Comparison of ENCODE assay signal across 17 mouse cellular contexts in the genomic region with DNA sequence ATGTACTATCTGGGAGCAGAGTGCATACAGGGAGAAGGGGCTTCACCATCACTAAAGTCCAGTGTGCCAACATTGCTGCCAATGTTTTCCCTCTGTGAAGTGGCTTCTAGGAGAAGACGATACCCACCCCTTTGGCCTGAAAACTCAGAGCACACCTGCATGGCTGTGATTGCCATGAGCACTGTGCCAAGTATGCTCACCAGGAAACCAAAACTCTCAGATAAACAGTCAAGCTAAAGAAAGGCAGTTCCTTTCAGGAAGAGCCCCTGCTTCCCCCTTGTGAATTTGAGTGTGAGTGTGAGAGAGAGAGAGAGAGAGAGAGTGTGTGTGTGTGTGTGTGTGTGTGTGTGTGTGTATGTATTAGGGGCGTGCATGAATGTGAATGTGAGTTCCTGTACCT. TPM values are rescaled to one million over a fixed set of nuclear protein-coding genes. Genes with fewer than 3 reads are reported as not detected.
A peak's percentile ranks its signal among the peaks of the same experiment; 100 is the strongest.
DNase-seq lines count a peak whose midpoint lies in the region; ATAC-seq and TF ChIP-seq lines count a peak whose summit lies in the region.
"Had no signal": no experiment of that assay in that cellular context is flagged by ENCODE, and none has a peak within 500 bp of the region (broad histone marks: within the 10 kb centered on the region; RNA-seq: fewer than 3 reads in every experiment).

No protein-coding gene starts in this region.

- intact Hi-C loops in heart, postnatal 25 days (cut with DNase I) = loop anchor here (5.0 kb wide), 2 partner anchors 36 to 39 kb away; a partner anchor contains a TSS

- H3K4me1 ChIP-seq in heart, embryonic 15.5 days (replicated peaks) = peaks cover 56% of the 10 kb centered on the region
- H3K4me1 ChIP-seq in lung, embryonic 14.5 days (ENCODE audit: insufficient read depth) = peaks cover 28% of the 10 kb centered on the region
- H3K4me1 ChIP-seq in brown adipose tissue, adult 24 weeks (ENCODE audit: control insufficient read depth, insufficient read depth, insufficient read length, low read length) = peaks cover 31% of the 10 kb centered on the region
- H3K4me1 ChIP-seq in liver, embryonic 13.5 days (replicated peaks) = peaks cover 78% of the 10 kb centered on the region
- H3K4me1 ChIP-seq: hindbrain, embryonic 10.5 days had no signal

- H3K36me3 ChIP-seq in heart, embryonic 15.5 days = no peaks in the 10 kb centered on the region
- 0 out of 2 replicates have a peak, but pooled peaks cover 6% of the 10 kb centered on the region for H3K36me3 ChIP-seq in lung, embryonic 14.5 days (ENCODE audit: insufficient read depth)
- peaks cover 31% of the 10 kb centered on the region for H3K36me3 ChIP-seq in liver, embryonic 13.5 days
- H3K36me3 ChIP-seq: intestine, embryonic 15.5 days; midbrain, embryonic 15.5 days; stomach, embryonic 15.5 days had no signal

- no peak for DNase-seq in heart, postnatal 25 days (ENCODE audit: low spot score)
- DNase-seq in lung, embryonic 14.5 days = no peak
- DNase-seq in lung, postnatal 4 days = no peak
- DNase-seq in liver, embryonic 13.5 days = no peak
- DNase-seq in adrenal gland, postnatal 36 days = no peak
- DNase-seq: cerebellum, adult 11 months; cerebellum, postnatal 25 days; right cerebral cortex, adult 18-20 months; spleen, adult 18-20 months had no signal

- H3K9me3 ChIP-seq in heart, embryonic 15.5 days (replicated peaks) = no peaks in the 10 kb centered on the region
- H3K9me3 ChIP-seq in lung, embryonic 14.5 days (ENCODE audit: low read depth, low read length) = no peaks in the 10 kb centered on the region
- H3K9me3 ChIP-seq in liver, embryonic 13.5 days (replicated peaks) = no peaks in the 10 kb centered on the region
- H3K9me3 ChIP-seq: hindbrain, embryonic 10.5 days; intestine, embryonic 15.5 days; midbrain, embryonic 15.5 days; stomach, embryonic 15.5 days had no signal

- H3K4me3 ChIP-seq in heart, embryonic 15.5 days = no peak overlapping the region
- H3K4me3 ChIP-seq in lung, embryonic 14.5 days (ENCODE audit: low read depth, low read length) = no peak overlapping the region
- H3K4me3 ChIP-seq in brown adipose tissue, adult 24 weeks (ENCODE audit: insufficient read depth, low read depth, low read length) = no peak overlapping the region
- no peak overlapping the region for H3K4me3 ChIP-seq in liver, embryonic 13.5 days (replicated peaks)
- H3K4me3 ChIP-seq: hindbrain, embryonic 10.5 days; intestine, embryonic 15.5 days; midbrain, embryonic 15.5 days; stomach, embryonic 15.5 days had no signal

- no peak overlapping the region for H3K9ac ChIP-seq in heart, embryonic 15.5 days
- H3K9ac ChIP-seq in lung, embryonic 14.5 days = no peak overlapping the region
- H3K9ac ChIP-seq in liver, embryonic 13.5 days = 0 out of 2 replicates have a peak overlapping the region, but pooled peaks have one; percentile 5
- H3K9ac ChIP-seq: intestine, embryonic 15.5 days; midbrain, embryonic 15.5 days; stomach, embryonic 15.5 days had no signal

- peak overlapping the region; percentile 52 for H3K27ac ChIP-seq in heart, embryonic 15.5 days
- peak overlapping the region; percentile 30; the same call in 1 of the 2 replicates for H3K27ac ChIP-seq in lung, embryonic 14.5 days (ENCODE audit: low read depth)
- H3K27ac ChIP-seq in brown adipose tissue, adult 24 weeks (replicated peaks; ENCODE audit: low read depth, low read length) = peak overlapping the region; percentile 84
- H3K27ac ChIP-seq in liver, embryonic 13.5 days = 0 out of 2 replicates have a peak overlapping the region, but pooled peaks have one; percentile 13
- H3K27ac ChIP-seq: hindbrain, embryonic 10.5 days; midbrain, embryonic 15.5 days; stomach, embryonic 15.5 days had no signal

- H3K27me3 ChIP-seq in heart, embryonic 15.5 days = no peaks in the 10 kb centered on the region
- H3K27me3 ChIP-seq in lung, embryonic 14.5 days (ENCODE audit: insufficient read depth, low read length) = no peaks in the 10 kb centered on the region
- H3K27me3 ChIP-seq in liver, embryonic 13.5 days = no peaks in the 10 kb centered on the region
- H3K27me3 ChIP-seq: intestine, embryonic 15.5 days; midbrain, embryonic 15.5 days; stomach, embryonic 15.5 days had no signal

- WGBS in heart, embryonic 15.5 days = 66% methylated on average over 2 of the region's 2 CpGs
- WGBS in lung, embryonic 14.5 days = 61% methylated on average over 2 of the region's 2 CpGs
- 20% methylated on average over 2 of the region's 2 CpGs for WGBS in liver, embryonic 13.5 days (ENCODE audit: insufficient replicate concordance)

- no peak overlapping the region for H3K4me2 ChIP-seq in heart, embryonic 15.5 days
- H3K4me2 ChIP-seq in lung, embryonic 14.5 days = no peak overlapping the region
- H3K4me2 ChIP-seq in liver, embryonic 13.5 days = no peak overlapping the region
- H3K4me2 ChIP-seq: intestine, embryonic 15.5 days; midbrain, embryonic 15.5 days; stomach, embryonic 15.5 days had no signal

- no peak for ATAC-seq in heart, embryonic 15.5 days (replicated peaks; ENCODE audit: insufficient number of reproducible peaks, insufficient read depth, low FRiP score, low read depth)
- ATAC-seq in lung, embryonic 14.5 days (ENCODE audit: insufficient read depth) = no peak
- 0 out of 2 replicates have a peak, but pooled peaks have one; percentile 10 for ATAC-seq in liver, embryonic 13.5 days (ENCODE audit: low read depth)
- ATAC-seq: activated CD4-positive, CD25-positive, alpha-beta regulatory T cell, adult 4 months; forebrain, embryonic 16.5 days; intestine, embryonic 15.5 days; midbrain, embryonic 15.5 days had no signal

- TF ChIP-seq CTCF in lung, embryonic 14.5 days (IDR thresholded peaks at IDR 0.05; ENCODE audit: low read depth) = no peak

RNA-seq across cellular contexts. Expression of a gene that starts 40.5 kb away (rescaled TPM):
- 16.4 and 19.6 TPM in 2 replicates for polyA plus RNA-seq in heart, embryonic 15.5 days (2015; fragmentation: Nextera tagmentation; extraction: Ambion mirVana)
- total RNA-seq in heart, postnatal 25 days (2021) = 10 to 100 TPM; 62.5 to 69.1 TPM
- 20.5 and 21.2 TPM in 2 replicates for polyA plus RNA-seq in lung, embryonic 14.5 days (2014; fragmentation: Nextera tagmentation; extraction: Ambion mirVana)
- polyA plus RNA-seq in brown adipose tissue, adult 24 weeks (2012; ENCODE audit: insufficient read depth, insufficient read length, missing spikeins) = 12.1 and 13.8 TPM in 2 replicates
- 9.4 and 11.6 TPM in 2 replicates for polyA plus RNA-seq in liver, embryonic 13.5 days (2015; fragmentation: Nextera tagmentation; extraction: Ambion mirVana)
- total RNA-seq in adrenal gland, postnatal 36 days (2021) = 10 to 100 TPM; 53.9 to 59.4 TPM

Comparison
In these comparisons a context has a peak if more than half of its experiments do, and no peak if none do; other contexts are left out.
1. H3K27ac ChIP-seq: peak in every context shown above with its lines; median percentile 84 in brown adipose tissue, adult 24 weeks; 52 in heart, embryonic 15.5 days; 30 in lung, embryonic 14.5 days; 13 in liver, embryonic 13.5 days.